Mouse (Mus musculus) limb, embryonic 11.5 days (tissue): ENCODE measurements at regions not wholly inside any gene's neighbourhood (a gene's known extent, or its start where the extent isn't known, plus 50 kb on each side); places are given as distances from the start of the nearest gene placed in this dataset.

Source experiments
- ATAC-seq: fragments of 200-750 bp; cut with Nextera tagmentation; 2 replicates; pipeline ENCODE4 v1.8.0; 2017; ENCODE audit warnings: low read depth; ENCODE audit not compliant: insufficient number of reproducible peaks, low FRiP score, low TSS enrichment
- DNase-seq: peaks from one replicate; pipeline ENCODE4 v3.0.0-alpha.2; 2015; ENCODE audit warnings: low spot score
- H3K27ac ChIP-seq: fragments of 300-500 bp; sonication (generic); replicated peaks from 2 replicates; pipeline ENCODE4 v1.5.1; 2014; ENCODE audit warnings: low read depth, mild to moderate bottlenecking, low read length
- H3K27me3 ChIP-seq: fragments of 300-500 bp; sonication (generic); 2 replicates; pipeline ENCODE4 v1.6.1; 2014; ENCODE audit warnings: mild to moderate bottlenecking, low read length, mixed read lengths; ENCODE audit not compliant: control insufficient read depth, insufficient read depth
- H3K36me3 ChIP-seq: fragments of 300-500 bp; sonication (generic); 2 replicates; pipeline ENCODE4 v1.6.1; 2014; ENCODE audit warnings: mild to moderate bottlenecking, low read length, moderate library complexity, mixed read lengths; ENCODE audit not compliant: control insufficient read depth, insufficient read depth
- H3K4me1 ChIP-seq: fragments of 300-500 bp; sonication (generic); 2 replicates; pipeline ENCODE4 v1.6.1; 2014; ENCODE audit warnings: low read length, mixed read lengths; ENCODE audit not compliant: control insufficient read depth, insufficient read depth
- H3K4me2 ChIP-seq: fragments of 300-500 bp; sonication (generic); 2 replicates; pipeline ENCODE4 v1.6.1; 2014; ENCODE audit warnings: low read depth, mild to moderate bottlenecking, moderate library complexity; ENCODE audit not compliant: severe bottlenecking
- H3K4me3 ChIP-seq: fragments of 300-500 bp; sonication (generic); 2 replicates; pipeline ENCODE4 v1.5.1; 2014; ENCODE audit warnings: low read depth, low read length
- H3K9ac ChIP-seq: fragments of 300-500 bp; sonication (generic); 2 replicates; pipeline ENCODE4 v1.6.1; 2014; ENCODE audit warnings: mild to moderate bottlenecking, low read length
- H3K9me3 ChIP-seq: fragments of 300-500 bp; sonication (generic); 2 replicates; pipeline ENCODE4 v1.6.1; 2016; ENCODE audit warnings: low read length; ENCODE audit not compliant: control insufficient read depth
- WGBS: fragments of 180-500 bp; shearing (Covaris S2); extraction: QIAGEN DNeasy Blood & Tissue Kit; methylation state at CpG from one replicate; pipeline ENCODE4 v1.1.7; 2014; 5-methylcytosine and 5-hydroxymethylcytosine counted together

DNA sequence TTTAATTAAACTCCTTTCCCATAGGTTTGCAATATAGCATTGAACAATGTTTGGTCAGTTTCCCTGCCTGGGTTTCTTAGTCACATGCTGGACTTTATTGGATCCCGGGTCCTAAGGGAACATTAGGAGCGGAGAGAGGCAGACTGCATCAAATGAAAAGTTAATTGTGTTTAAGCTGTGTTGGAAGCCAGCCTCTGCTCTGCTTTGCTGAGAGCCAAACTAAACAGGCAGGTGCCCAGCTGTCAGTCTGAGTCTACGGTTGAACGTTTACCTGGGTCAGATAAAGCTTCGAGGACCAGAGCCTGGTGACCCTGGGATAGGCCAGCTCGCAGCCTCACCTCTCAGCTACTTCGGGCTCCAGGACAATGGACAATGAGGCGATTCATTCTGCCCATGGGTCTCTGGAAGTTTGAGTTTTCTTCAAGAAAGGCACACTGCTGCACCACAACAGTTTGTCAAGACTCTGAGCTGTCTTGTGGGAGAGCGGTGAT lies 143.8 kb downstream of the Ppp4r2 start:
- Histone ChIP-seq H3K4me1 (peaks cover 27% of the 10 kb centered on the region), H3K4me2 (no peak overlapping the region), H3K9ac (no peak overlapping the region), H3K27ac (peak overlapping the region; percentile 73), H3K4me3 (no peak overlapping the region), H3K9me3 (no peaks in the 10 kb centered on the region), H3K36me3 (no peaks in the 10 kb centered on the region), H3K27me3 (no peaks in the 10 kb centered on the region)
- DNase-seq: peak; percentile 55
- WGBS: 37% methylated on average over 9 of the region's 9 CpGs
- ATAC-seq: peak; percentile 78

- Histone ChIP-seq H3K4me1 (peaks cover 27% of the 10 kb centered on the region), H3K9me3 (no peaks in the 10 kb centered on the region), H3K27me3 (no peaks in the 10 kb centered on the region), H3K27ac (peak overlapping the region; percentile 73), H3K36me3 (no peaks in the 10 kb centered on the region), H3K4me2 (no peak overlapping the region), H3K4me3 (no peak overlapping the region), H3K9ac (no peak overlapping the region)
- 87% methylated on average over 5 of the region's 5 CpGs for WGBS
- no peak for DNase-seq
- ATAC-seq: no peak
Observed at GRCm38 (mm10) chr6:100978113-100978512, 144.7 kb downstream of the Ppp4r2 start.

DNA sequence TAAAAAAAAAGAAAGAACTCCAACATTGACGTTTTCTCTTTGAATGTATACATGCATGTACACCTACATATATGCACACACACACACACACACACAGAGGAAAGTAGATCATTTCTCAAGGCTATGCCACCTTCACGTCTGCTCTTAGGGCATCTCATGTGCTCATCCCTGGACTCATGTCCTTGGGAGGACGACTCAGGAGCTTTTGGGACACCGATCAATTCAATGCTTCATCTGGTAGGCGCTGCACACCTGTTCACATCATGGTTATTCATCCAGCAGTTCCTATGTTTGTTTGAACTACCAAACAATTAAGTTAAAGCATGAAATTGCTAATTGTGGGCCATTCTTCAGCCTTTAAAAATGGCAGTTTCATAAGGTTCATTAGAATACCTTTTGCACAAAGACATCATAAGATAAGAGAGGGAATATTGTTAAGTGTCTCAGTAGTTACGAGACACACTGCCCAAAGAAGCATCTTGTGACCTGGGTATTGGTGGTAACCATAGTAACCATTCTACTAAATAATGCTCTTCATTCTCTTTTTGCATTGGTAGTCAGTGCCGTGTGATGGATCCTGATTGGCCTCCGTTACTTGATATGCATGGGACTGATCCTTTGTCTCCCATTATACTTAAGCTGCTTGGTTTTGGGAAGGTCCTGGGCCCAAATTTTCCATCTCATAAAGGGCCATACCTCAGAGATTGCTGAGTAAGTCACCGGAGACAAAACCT lies 145.5 kb downstream of the Ppp4r2 start:
- 92% methylated on average over 9 of the region's 9 CpGs for WGBS
- DNase-seq (no peak), ATAC-seq (no peak)
- H3K4me1 ChIP-seq: peaks cover 33% of the 10 kb centered on the region
- no peak overlapping the region for H3K4me2 ChIP-seq
- no peaks in the 10 kb centered on the region for H3K27me3 ChIP-seq
- no peak overlapping the region for H3K9ac ChIP-seq
- no peak overlapping the region for H3K4me3 ChIP-seq
- no peak overlapping the region for H3K27ac ChIP-seq
- H3K36me3 ChIP-seq: no peaks in the 10 kb centered on the region
- no peaks in the 10 kb centered on the region for H3K9me3 ChIP-seq

DNA sequence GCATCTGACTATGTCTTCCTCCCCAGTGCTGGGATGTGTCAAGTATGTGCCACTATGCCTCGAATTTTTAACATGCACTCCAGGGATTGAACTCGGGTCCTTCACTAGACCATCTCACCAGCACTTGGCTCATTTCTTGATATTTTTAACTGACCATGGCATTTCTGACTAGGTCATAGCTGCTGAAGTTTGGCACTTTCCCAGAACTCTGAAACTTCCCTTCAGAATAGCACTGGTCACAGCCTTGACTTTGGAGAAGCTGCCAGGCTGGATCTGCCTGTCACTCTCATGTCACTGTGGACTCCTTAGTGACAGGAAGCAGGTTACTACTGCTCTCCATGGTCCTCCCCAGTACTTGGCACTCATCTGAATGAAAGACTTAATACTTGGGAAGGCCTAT lies 146.7 kb downstream of the Ppp4r2 start:
- WGBS: 85% methylated on average over 2 of the region's 2 CpGs

DNA sequence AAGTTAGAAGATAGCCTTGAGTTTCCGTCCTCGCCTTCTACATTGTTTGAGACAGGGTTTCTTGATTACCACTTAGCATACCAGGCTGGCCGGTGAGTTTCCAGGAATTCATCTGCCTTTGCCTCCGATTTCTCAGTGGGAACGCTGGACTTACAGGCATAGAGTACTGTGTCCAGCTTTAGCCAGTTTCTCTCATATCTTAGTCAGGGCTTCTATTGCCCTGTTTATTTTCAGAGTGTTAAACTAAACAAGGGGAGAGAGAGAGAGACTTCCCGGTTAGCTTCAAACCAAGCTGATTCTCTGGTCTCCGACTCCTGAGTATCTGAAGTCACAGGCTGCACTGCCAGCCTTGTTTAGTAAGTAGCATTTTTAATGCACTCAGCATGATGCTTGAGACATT lies 151.4 kb downstream of the Ppp4r2 start:
- H3K36me3 ChIP-seq: no peaks in the 10 kb centered on the region
- no peaks in the 10 kb centered on the region for H3K9me3 ChIP-seq
- H3K27me3 ChIP-seq: no peaks in the 10 kb centered on the region
- ATAC-seq (no peak), DNase-seq (peak; percentile 29)
- H3K27ac ChIP-seq: peak overlapping the region; percentile 67; the same call in 1 of the 2 replicates
- no peak overlapping the region for H3K4me2 ChIP-seq
- 38% methylated on average over 7 of the region's 7 CpGs for WGBS
- 0 out of 2 replicates have a peak overlapping the region, but pooled peaks have one; percentile 22 for H3K9ac ChIP-seq
- no peak overlapping the region for H3K4me3 ChIP-seq
- peaks cover 27% of the 10 kb centered on the region for H3K4me1 ChIP-seq

More for the DNA sequence above, 146.7 kb downstream of the Ppp4r2 start:
- H3K4me3 ChIP-seq: no peak overlapping the region
- DNase-seq (no peak), ATAC-seq (no peak)
- H3K27ac ChIP-seq: no peak overlapping the region
- peaks cover 43% of the 10 kb centered on the region for H3K4me1 ChIP-seq
- no peaks in the 10 kb centered on the region for H3K36me3 ChIP-seq
- H3K9ac ChIP-seq: no peak overlapping the region
- H3K9me3 ChIP-seq: no peaks in the 10 kb centered on the region
- H3K4me2 ChIP-seq: no peak overlapping the region
- no peaks in the 10 kb centered on the region for H3K27me3 ChIP-seq

DNA sequence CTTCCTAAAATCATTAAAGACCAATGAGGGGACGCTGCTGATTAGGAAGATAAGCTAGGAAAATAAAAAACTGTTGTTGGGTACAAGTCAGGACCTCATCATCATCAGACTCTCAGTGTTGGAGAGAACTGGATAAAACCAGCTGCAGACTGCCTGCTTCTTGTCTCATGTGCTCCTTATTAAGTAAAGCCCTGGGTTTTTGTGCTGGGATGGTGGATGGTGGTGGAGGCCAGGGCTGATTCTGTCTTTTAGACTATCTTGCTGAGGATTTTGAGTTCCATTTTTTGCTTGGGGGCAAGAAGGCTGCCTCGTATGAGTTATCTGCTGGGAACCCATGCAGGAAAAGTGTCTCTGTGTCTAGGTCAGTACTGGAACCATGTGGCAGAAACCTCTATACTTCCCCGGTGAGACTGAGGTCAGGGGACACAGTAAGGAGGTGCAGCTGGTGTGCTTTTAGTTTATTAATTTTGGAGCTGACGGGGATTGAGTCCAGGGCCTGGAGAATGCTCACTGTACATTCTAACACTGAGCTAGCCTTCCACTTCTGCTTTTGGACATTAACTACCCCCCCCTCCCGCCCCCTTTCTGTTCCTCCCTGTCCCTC lies 152.0 kb downstream of the Ppp4r2 start:
- Histone ChIP-seq H3K4me2 (no peak overlapping the region), H3K4me1 (peaks cover 27% of the 10 kb centered on the region), H3K27ac (peak overlapping the region; percentile 67), H3K27me3 (no peaks in the 10 kb centered on the region), H3K36me3 (no peaks in the 10 kb centered on the region), H3K4me3 (no peak overlapping the region), H3K9me3 (no peaks in the 10 kb centered on the region), H3K9ac (no peak overlapping the region)
- DNase-seq: peak; percentile 41
- ATAC-seq: peak; percentile 76
- 33% methylated on average over 5 of the region's 5 CpGs for WGBS

- H3K9me3 ChIP-seq: no peaks in the 10 kb centered on the region
- no peak overlapping the region for H3K4me2 ChIP-seq
- H3K9ac ChIP-seq: no peak overlapping the region
- H3K4me1 ChIP-seq: peaks cover 25% of the 10 kb centered on the region
- H3K27ac ChIP-seq: no peak overlapping the region
- DNase-seq: no peak
- no peak for ATAC-seq
- H3K4me3 ChIP-seq: no peak overlapping the region
- H3K27me3 ChIP-seq: no peaks in the 10 kb centered on the region
- no peaks in the 10 kb centered on the region for H3K36me3 ChIP-seq
- WGBS: 61% methylated on average over 6 of the region's 6 CpGs
Observed at GRCm38 (mm10) chr6:100988521-100988920, 155.1 kb downstream of the Ppp4r2 start.

- Histone ChIP-seq H3K27ac (no peak overlapping the region), H3K4me2 (no peak overlapping the region), H3K36me3 (no peaks in the 10 kb centered on the region), H3K4me3 (no peak overlapping the region), H3K9me3 (no peaks in the 10 kb centered on the region), H3K9ac (no peak overlapping the region), H3K4me1 (no peaks in the 10 kb centered on the region), H3K27me3 (no peaks in the 10 kb centered on the region)
- WGBS: 56% methylated on average over 1 of the region's 1 CpGs
- ATAC-seq (no peak), DNase-seq (no peak)
Observed at GRCm38 (mm10) chr6:100993421-100993820, 160.0 kb downstream of the Ppp4r2 start.
